Mouse (Mus musculus) heart, postnatal 0 days (tissue): ENCODE measurements around the gene Fyttd1. TPM values are rescaled to one million over a fixed set of nuclear protein-coding genes. Genes with fewer than 3 reads are reported as not detected.

Experiments
- ATAC-seq: fragments of 200-750 bp; cut with Nextera tagmentation; 2 replicates; pipeline ENCODE4 v1.8.0; 2017; ENCODE audit warnings: low read depth, moderate number of reproducible peaks, moderate library complexity; ENCODE audit not compliant: insufficient read depth
- DNase-seq: peaks from one replicate; pipeline ENCODE4 v3.0.0-alpha.2; 2016; ENCODE audit warnings: low spot score
- H3K27ac ChIP-seq: fragments of 300-500 bp; sonication (generic); 2 replicates; pipeline ENCODE4 v1.5.1; 2014; ENCODE audit warnings: low read depth, mild to moderate bottlenecking
- H3K27me3 ChIP-seq: fragments of 300-500 bp; sonication (generic); 2 replicates; pipeline ENCODE4 v1.6.1; 2014; ENCODE audit warnings: low read length, mixed read lengths; ENCODE audit not compliant: control insufficient read depth, insufficient read depth
- H3K36me3 ChIP-seq: fragments of 300-500 bp; sonication (generic); replicated peaks from 2 replicates; pipeline ENCODE4 v1.6.1; 2014; ENCODE audit warnings: low read length, mixed read lengths; ENCODE audit not compliant: control insufficient read depth, insufficient read depth
- H3K4me1 ChIP-seq: fragments of 300-500 bp; sonication (generic); 2 replicates; pipeline ENCODE4 v1.6.1; 2014; ENCODE audit warnings: antibody characterized with exemption; ENCODE audit not compliant: control insufficient read depth, insufficient read depth
- H3K4me2 ChIP-seq: fragments of 300-500 bp; sonication (generic); 2 replicates; pipeline ENCODE4 v1.6.1; 2014; ENCODE audit warnings: low read depth, mild to moderate bottlenecking, low read length, moderate library complexity
- H3K4me3 ChIP-seq: fragments of 300-500 bp; sonication (generic); 2 replicates; pipeline ENCODE4 v1.5.1; 2014; ENCODE audit warnings: low read depth, low read length
- H3K9ac ChIP-seq: fragments of 300-500 bp; sonication (generic); replicated peaks from 2 replicates; pipeline ENCODE4 v1.6.1; 2014; ENCODE audit warnings: low read depth, low read length, mixed read lengths
- H3K9me3 ChIP-seq: fragments of 300-500 bp; sonication (generic); replicated peaks from 2 replicates; pipeline ENCODE4 v1.6.1; 2016; ENCODE audit warnings: low read length; ENCODE audit not compliant: control insufficient read depth
- CTCF ChIP-seq: IDR thresholded peaks from 2 replicates; pipeline ENCODE4 v1.5.1; 2016; ENCODE audit warnings: antibody characterized with exemption, control low read depth, low read depth
- EP300 ChIP-seq: IDR thresholded peaks from 2 replicates; pipeline ENCODE4 v1.6.1; 2016; ENCODE audit warnings: antibody characterized with exemption, low read depth
- WGBS: fragments of 180-500 bp; shearing (Covaris S2); extraction: QIAGEN DNeasy Blood & Tissue Kit; methylation state at CpG from one replicate; pipeline ENCODE4 v1.1.7; 2014; 5-methylcytosine and 5-hydroxymethylcytosine counted together
- polyA plus RNA-seq: library from polyadenylated mRNA; unstranded; fragments of >200 nt; fragmentation: Nextera tagmentation; extraction: Ambion mirVana; gene quantifications from 2 replicates; pipeline ENCODE4 v1.2.1, GENCODE M21; 2015
- total RNA-seq: library from RNA; depleted of rRNA; stranded (reverse); fragments of >200 nt; gene quantifications from 2 replicates; pipeline ENCODE4 v1.2.3, GENCODE M21; 2014; ENCODE audit warnings: low replicate concordance

Fyttd1 gene
- total and polyA plus RNA-seq, 2 experiments from 2014 or later = 60.7 to 120 TPM

DNA sequence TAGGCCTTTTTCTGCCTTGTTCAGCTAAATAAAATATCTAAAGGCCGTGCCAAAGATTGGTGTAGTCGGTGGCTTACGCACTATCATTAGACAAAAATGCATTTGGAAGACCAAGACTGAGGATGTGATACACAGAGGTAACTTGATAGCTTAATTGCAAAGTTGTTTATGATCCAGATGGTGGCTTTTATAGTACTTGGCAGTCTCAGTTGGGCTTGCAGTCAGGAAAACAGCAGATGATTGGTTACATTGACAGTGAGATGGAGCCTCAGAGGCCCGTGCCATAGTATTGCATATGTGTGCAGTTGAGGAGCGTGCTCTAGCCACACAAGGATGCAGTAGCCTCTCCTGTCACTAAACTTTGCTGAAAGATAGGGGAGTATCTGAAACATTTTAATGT is 65.4 kb downstream of the Fyttd1 start:
- H3K9me3 ChIP-seq = no peaks in the 10 kb centered on the region
- H3K9ac ChIP-seq = no peak overlapping the region
- TF ChIP-seq CTCF = no peak
- no peak for TF ChIP-seq EP300
- DNase-seq (no peak), ATAC-seq (no peak)
- H3K27me3 ChIP-seq = no peaks in the 10 kb centered on the region
- peaks cover 4% of the 10 kb centered on the region; the same call in 1 of the 2 replicates for H3K4me1 ChIP-seq
- H3K36me3 ChIP-seq = no peaks in the 10 kb centered on the region
- no peak overlapping the region for H3K4me2 ChIP-seq
- WGBS = 84% methylated on average over 5 of the region's 5 CpGs
- H3K27ac ChIP-seq = no peak overlapping the region
- H3K4me3 ChIP-seq = no peak overlapping the region

DNA sequence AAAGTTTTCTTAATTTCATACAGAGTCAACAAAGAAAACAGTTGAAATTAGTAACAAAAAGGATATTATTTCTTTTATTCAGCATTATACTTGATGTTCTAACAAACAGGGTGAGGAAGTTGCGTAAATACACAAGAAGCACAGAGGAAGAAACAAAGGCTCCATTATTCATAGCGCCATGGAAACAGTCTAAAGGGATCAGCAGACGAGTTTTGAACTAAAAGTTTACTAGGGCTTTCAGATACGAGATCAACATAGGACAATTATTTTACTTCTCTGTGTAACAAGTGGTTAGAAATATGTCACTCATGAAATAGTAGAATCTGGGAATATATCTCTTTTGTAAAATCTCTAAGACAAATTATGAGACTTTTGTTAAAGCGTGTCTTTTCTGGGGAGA is 68.1 kb downstream of the Fyttd1 start:
- TF ChIP-seq CTCF = no peak
- no peak for TF ChIP-seq EP300
- no peak overlapping the region for H3K4me2 ChIP-seq
- H3K27me3 ChIP-seq = no peaks in the 10 kb centered on the region
- 82% methylated on average over 5 of the region's 5 CpGs for whole genome bisulfite sequencing
- H3K4me1 ChIP-seq = no peaks in the 10 kb centered on the region; the same call in 1 of the 2 replicates
- no peak for ATAC-seq
- no peaks in the 10 kb centered on the region for H3K36me3 ChIP-seq
- DNase-seq = no peak
- H3K27ac ChIP-seq = no peak overlapping the region
- H3K9ac ChIP-seq = no peak overlapping the region
- H3K9me3 ChIP-seq = no peaks in the 10 kb centered on the region
- no peak overlapping the region for H3K4me3 ChIP-seq

DNA sequence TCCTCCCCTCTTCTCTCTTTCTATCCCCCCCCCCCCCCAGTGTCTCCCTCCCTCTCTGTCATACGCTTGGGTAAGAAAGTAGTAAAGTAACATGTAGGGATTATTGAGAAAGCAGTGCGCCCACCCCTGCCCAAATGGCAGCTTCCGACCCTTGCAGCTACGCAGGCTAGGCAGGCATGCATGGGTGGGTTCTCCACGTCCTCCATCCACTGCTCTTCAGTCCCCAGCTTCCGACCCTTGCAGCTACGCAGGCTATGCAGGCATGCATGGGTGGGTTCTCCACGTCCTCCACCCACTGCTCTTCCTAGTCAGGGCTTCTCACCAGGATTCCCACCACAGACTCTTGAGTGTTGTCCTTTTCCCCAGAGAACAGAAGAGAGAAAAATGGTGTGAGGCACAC is 70.7 kb downstream of the Fyttd1 start:
- no peak for ATAC-seq
- Histone ChIP-seq H3K9me3 (no peaks in the 10 kb centered on the region), H3K36me3 (peaks cover 5% of the 10 kb centered on the region; the same call in 1 of the 2 replicates), H3K27me3 (no peaks in the 10 kb centered on the region), H3K4me3 (no peak overlapping the region), H3K4me1 (no peaks in the 10 kb centered on the region; the same call in 1 of the 2 replicates), H3K4me2 (no peak overlapping the region), H3K27ac (no peak overlapping the region), H3K9ac (no peak overlapping the region)
- TF ChIP-seq CTCF (no peak), EP300 (no peak)
- 92% methylated on average over 8 of the region's 8 CpGs for WGBS
- no peak for DNase-seq

DNA sequence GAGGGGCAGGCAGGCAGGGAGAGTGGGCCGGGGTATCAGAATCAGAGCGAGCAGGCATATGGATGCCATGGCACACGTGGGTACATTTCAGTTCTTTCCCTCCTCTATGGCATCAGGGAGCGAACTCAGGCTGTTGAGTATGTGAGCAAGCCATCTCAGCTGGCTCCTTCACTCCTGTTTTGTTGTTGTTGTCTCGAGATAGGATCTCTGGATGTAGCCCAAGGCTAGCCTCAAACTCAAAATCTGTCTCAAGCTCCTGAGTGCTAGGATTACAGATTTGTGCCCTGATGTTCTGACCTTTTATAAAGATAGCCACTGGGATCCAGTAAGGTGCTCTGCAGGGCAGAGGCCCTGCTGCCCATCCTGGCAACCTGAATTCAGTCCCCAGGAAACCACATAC is 71.4 kb downstream of the Fyttd1 start:
- no peak for ATAC-seq
- Histone ChIP-seq H3K27ac (no peak overlapping the region), H3K27me3 (no peaks in the 10 kb centered on the region), H3K9me3 (no peaks in the 10 kb centered on the region), H3K4me2 (no peak overlapping the region), H3K36me3 (peaks cover 5% of the 10 kb centered on the region; the same call in 1 of the 2 replicates), H3K4me1 (no peaks in the 10 kb centered on the region; the same call in 1 of the 2 replicates), H3K9ac (no peak overlapping the region), H3K4me3 (no peak overlapping the region)
- TF ChIP-seq EP300 = no peak
- TF ChIP-seq CTCF = no peak
- 86% methylated on average over 5 of the region's 5 CpGs for WGBS
- DNase-seq = no peak

DNA sequence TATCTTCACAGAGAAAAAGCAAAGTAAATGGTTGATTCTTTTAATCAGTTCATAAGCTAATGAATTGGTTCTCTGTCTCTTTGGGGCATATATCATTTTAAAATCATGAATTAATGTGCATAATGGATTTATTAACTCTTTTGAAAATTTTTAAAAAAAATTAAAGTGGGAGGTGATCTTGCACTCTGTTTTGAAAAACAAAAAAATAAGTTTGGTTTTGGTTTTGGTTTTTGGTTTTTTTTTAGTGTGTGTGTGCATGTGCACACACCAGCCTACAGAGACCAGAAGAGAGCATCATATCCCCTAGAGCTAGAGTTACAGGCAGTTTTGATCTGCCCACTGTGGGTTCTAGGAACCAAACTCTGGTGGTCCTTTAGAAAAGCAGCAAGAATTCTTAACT is 72.0 kb downstream of the Fyttd1 start:
- H3K4me3 ChIP-seq = no peak overlapping the region
- ATAC-seq (no peak), DNase-seq (no peak)
- H3K27me3 ChIP-seq = no peaks in the 10 kb centered on the region
- H3K27ac ChIP-seq = no peak overlapping the region
- no peaks in the 10 kb centered on the region for H3K9me3 ChIP-seq
- H3K36me3 ChIP-seq = peaks cover 5% of the 10 kb centered on the region; the same call in 1 of the 2 replicates
- H3K4me1 ChIP-seq = no peaks in the 10 kb centered on the region; the same call in 1 of the 2 replicates
- H3K4me2 ChIP-seq = no peak overlapping the region
- TF ChIP-seq CTCF (no peak), EP300 (no peak)
- no peak overlapping the region for H3K9ac ChIP-seq

DNA sequence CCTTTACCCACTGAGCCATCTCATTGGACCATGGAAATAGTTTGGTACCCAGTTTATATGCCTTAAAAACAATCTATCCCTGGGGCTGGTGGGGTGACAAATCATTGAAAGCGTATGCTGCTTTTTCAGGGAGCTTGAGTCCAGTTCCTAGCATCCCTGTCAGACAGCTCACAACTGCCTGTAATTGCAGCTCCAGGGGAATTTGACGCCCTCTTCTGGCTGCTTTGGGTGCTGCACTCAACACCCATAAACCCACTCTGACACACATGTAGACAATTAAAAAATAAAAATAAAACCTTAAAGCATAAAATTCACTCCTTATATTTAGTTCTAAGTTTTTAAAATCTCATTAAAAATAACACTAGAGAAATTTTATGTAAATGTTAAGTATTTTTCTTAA is 73.8 kb downstream of the Fyttd1 start:
- Histone ChIP-seq H3K27me3 (no peaks in the 10 kb centered on the region), H3K9ac (no peak overlapping the region), H3K4me2 (no peak overlapping the region), H3K4me3 (no peak overlapping the region), H3K4me1 (no peaks in the 10 kb centered on the region; the same call in 1 of the 2 replicates), H3K27ac (no peak overlapping the region), H3K36me3 (peaks cover 15% of the 10 kb centered on the region), H3K9me3 (no peaks in the 10 kb centered on the region)
- ATAC-seq = no peak
- no peak for DNase-seq
- TF ChIP-seq EP300 (no peak), CTCF (peak; percentile 24; the same call in 1 of the 2 replicates)
- WGBS = 82% methylated on average over 2 of the region's 2 CpGs
